Mouse (Mus musculus) heart, embryonic 16.5 days (tissue): ENCODE results near the gene Ptgr2. TPM values are rescaled to one million over a fixed set of nuclear protein-coding genes. Genes with fewer than 3 reads are reported as not detected.
A peak's percentile ranks its signal among the peaks of the same experiment; 100 is the strongest.

Source experiments
- ATAC-seq: fragments of 200-750 bp; cut with Nextera tagmentation; replicated peaks from 2 replicates; pipeline ENCODE4 v1.8.0; 2017; ENCODE audit warnings: moderate number of reproducible peaks; ENCODE audit not compliant: insufficient read depth, low FRiP score; ENCODE audit errors: extremely low read depth
- H3K27ac ChIP-seq: fragments of 300-500 bp; sonication (generic); 2 replicates; pipeline ENCODE4 v1.5.1; 2014; ENCODE audit warnings: mild to moderate bottlenecking, low read length, control low read depth, moderate library complexity
- H3K27me3 ChIP-seq: fragments of 300-500 bp; sonication (generic); 2 replicates; pipeline ENCODE4 v1.6.1; 2014; ENCODE audit warnings: low read length, mixed read lengths; ENCODE audit not compliant: control insufficient read depth, insufficient read depth
- H3K36me3 ChIP-seq: fragments of 300-500 bp; sonication (generic); 2 replicates; pipeline ENCODE4 v1.6.1; 2014; ENCODE audit not compliant: control insufficient read depth, insufficient read depth
- H3K4me1 ChIP-seq: fragments of 300-500 bp; sonication (generic); 2 replicates; pipeline ENCODE4 v1.6.1; 2014; ENCODE audit warnings: low read length, mixed read lengths; ENCODE audit not compliant: control insufficient read depth, insufficient read depth
- H3K4me2 ChIP-seq: fragments of 300-500 bp; sonication (generic); 2 replicates; pipeline ENCODE4 v1.6.1; 2014; ENCODE audit warnings: low read depth, mild to moderate bottlenecking, control low read depth, low read length
- H3K4me3 ChIP-seq: fragments of 300-500 bp; sonication (generic); 2 replicates; pipeline ENCODE4 v1.5.1; 2014; ENCODE audit warnings: mild to moderate bottlenecking, control low read depth, low read length
- H3K9ac ChIP-seq: fragments of 300-500 bp; sonication (generic); 2 replicates; pipeline ENCODE4 v1.6.1; 2014; ENCODE audit warnings: low read length, control low read depth
- H3K9me3 ChIP-seq: fragments of 300-500 bp; sonication (generic); replicated peaks from 2 replicates; pipeline ENCODE4 v1.6.1; 2016; ENCODE audit warnings: low read length; ENCODE audit not compliant: control insufficient read depth
- WGBS: fragments of 180-500 bp; shearing (Covaris S2); extraction: QIAGEN DNeasy Blood & Tissue Kit; methylation state at CpG from one replicate; pipeline ENCODE4 v1.1.7; 2014; 5-methylcytosine and 5-hydroxymethylcytosine counted together
- polyA plus RNA-seq: library from polyadenylated mRNA; unstranded; fragments of >200 nt; fragmentation: Nextera tagmentation; extraction: Ambion mirVana; gene quantifications from 2 replicates; pipeline ENCODE4 v1.2.1, GENCODE M21; 2015

Gene Ptgr2
- polyA plus RNA-seq, 1 experiment from 2014 or later, result 103 TPM

- Histone ChIP-seq H3K4me3 (no peak overlapping the region), H3K4me2 (no peak overlapping the region), H3K9ac (no peak overlapping the region), H3K36me3 (no peaks in the 10 kb centered on the region), H3K9me3 (no peaks in the 10 kb centered on the region; the same call in 1 of the 2 replicates), H3K27ac (no peak overlapping the region), H3K4me1 (no peaks in the 10 kb centered on the region), H3K27me3 (no peaks in the 10 kb centered on the region)
- 71% methylated on average over 7 of the region's 7 CpGs for WGBS
- ATAC-seq, result no peak
Measured at GRCm38 (mm10) chr12:84260363-84260762, 24.7 kb upstream of the Ptgr2 start.

- no peak for ATAC-seq
- no peaks in the 10 kb centered on the region for H3K4me1 ChIP-seq
- H3K27me3 ChIP-seq, result no peaks in the 10 kb centered on the region
- no peak overlapping the region for H3K27ac ChIP-seq
- H3K9ac ChIP-seq, result no peak overlapping the region
- H3K4me3 ChIP-seq, result no peak overlapping the region
- 71% methylated on average over 2 of the region's 2 CpGs for WGBS
- no peaks in the 10 kb centered on the region; the same call in 1 of the 2 replicates for H3K9me3 ChIP-seq
- no peaks in the 10 kb centered on the region for H3K36me3 ChIP-seq
- H3K4me2 ChIP-seq, result no peak overlapping the region
Measured at GRCm38 (mm10) chr12:84267264-84267663, 17.8 kb upstream of the Ptgr2 start.

- H3K4me1 ChIP-seq, result no peaks in the 10 kb centered on the region
- no peak for ATAC-seq
- 69% methylated on average over 5 of the region's 5 CpGs for WGBS
- no peak overlapping the region for H3K4me3 ChIP-seq
- no peaks in the 10 kb centered on the region for H3K36me3 ChIP-seq
- H3K27ac ChIP-seq, result no peak overlapping the region
- no peak overlapping the region for H3K4me2 ChIP-seq
- H3K9me3 ChIP-seq, result no peaks in the 10 kb centered on the region
- H3K9ac ChIP-seq, result no peak overlapping the region
- no peaks in the 10 kb centered on the region for H3K27me3 ChIP-seq
Measured at GRCm38 (mm10) chr12:84273366-84273765, 11.7 kb upstream of the Ptgr2 start.

- no peak for ATAC-seq
- Histone ChIP-seq H3K4me2 (no peak overlapping the region), H3K4me1 (no peaks in the 10 kb centered on the region), H3K27me3 (no peaks in the 10 kb centered on the region), H3K27ac (no peak overlapping the region), H3K9me3 (no peaks in the 10 kb centered on the region), H3K36me3 (no peaks in the 10 kb centered on the region), H3K4me3 (no peak overlapping the region), H3K9ac (no peak overlapping the region)
- 80% methylated on average over 9 of the region's 9 CpGs for WGBS
Measured at GRCm38 (mm10) chr12:84275288-84275687, 9.7 kb upstream of the Ptgr2 start.

GRCm38 (mm10) chr12:84276288-84276687 lies 8.7 kb upstream of the Ptgr2 start:
- Histone ChIP-seq H3K9me3 (no peaks in the 10 kb centered on the region), H3K9ac (no peak overlapping the region), H3K27ac (no peak overlapping the region), H3K27me3 (no peaks in the 10 kb centered on the region), H3K36me3 (no peaks in the 10 kb centered on the region), H3K4me2 (no peak overlapping the region), H3K4me1 (no peaks in the 10 kb centered on the region), H3K4me3 (no peak overlapping the region)
- WGBS, result 77% methylated on average over 2 of the region's 2 CpGs
- ATAC-seq, result no peak

- no peaks in the 10 kb centered on the region for H3K36me3 ChIP-seq
- 80% methylated on average over 4 of the region's 4 CpGs for WGBS
- no peak overlapping the region for H3K4me2 ChIP-seq
- H3K27me3 ChIP-seq, result no peaks in the 10 kb centered on the region
- no peak overlapping the region for H3K27ac ChIP-seq
- ATAC-seq, result no peak
- no peak overlapping the region for H3K9ac ChIP-seq
- no peaks in the 10 kb centered on the region for H3K9me3 ChIP-seq
- no peaks in the 10 kb centered on the region for H3K4me1 ChIP-seq
- H3K4me3 ChIP-seq, result no peak overlapping the region
Measured at GRCm38 (mm10) chr12:84276799-84277198, 8.2 kb upstream of the Ptgr2 start.

GRCm38 (mm10) chr12:84277832-84278231 lies 7.2 kb upstream of the Ptgr2 start:
- no peaks in the 10 kb centered on the region for H3K4me1 ChIP-seq

GRCm38 (mm10) chr12:84278901-84279300 lies 6.1 kb upstream of the Ptgr2 start:
- no peak for ATAC-seq

More at GRCm38 (mm10) chr12:84277832-84278231, 7.2 kb upstream of the Ptgr2 start:
- H3K4me3 ChIP-seq, result no peak overlapping the region
- H3K9ac ChIP-seq, result no peak overlapping the region
- H3K27ac ChIP-seq, result no peak overlapping the region
- no peaks in the 10 kb centered on the region for H3K27me3 ChIP-seq
- WGBS, result 79% methylated on average over 3 of the region's 3 CpGs
- no peaks in the 10 kb centered on the region for H3K36me3 ChIP-seq
- no peaks in the 10 kb centered on the region for H3K9me3 ChIP-seq
- no peak overlapping the region for H3K4me2 ChIP-seq
- no peak for ATAC-seq

GRCm38 (mm10) chr12:84284391-84284790 lies 641 bp upstream of the Ptgr2 start:
- H3K4me3 ChIP-seq, result peak overlapping the region; percentile 78
- no peaks in the 10 kb centered on the region for H3K9me3 ChIP-seq
- peaks cover 16% of the 10 kb centered on the region; the same call in 1 of the 2 replicates for H3K4me1 ChIP-seq
- no peaks in the 10 kb centered on the region for H3K36me3 ChIP-seq
- peak overlapping the region; percentile 94 for H3K27ac ChIP-seq
- H3K9ac ChIP-seq, result peak overlapping the region; percentile 89
- WGBS, result 75% methylated on average over 14 of the region's 14 CpGs
- no peaks in the 10 kb centered on the region for H3K27me3 ChIP-seq
- H3K4me2 ChIP-seq, result peak overlapping the region; percentile 66
- ATAC-seq, result no peak

More at GRCm38 (mm10) chr12:84278901-84279300, 6.1 kb upstream of the Ptgr2 start:
- Histone ChIP-seq H3K36me3 (no peaks in the 10 kb centered on the region), H3K4me1 (no peaks in the 10 kb centered on the region), H3K9ac (no peak overlapping the region), H3K27ac (no peak overlapping the region), H3K4me3 (no peak overlapping the region), H3K27me3 (no peaks in the 10 kb centered on the region), H3K9me3 (no peaks in the 10 kb centered on the region), H3K4me2 (no peak overlapping the region)
- 61% methylated on average over 7 of the region's 7 CpGs for WGBS
